In the genomic region with DNA sequence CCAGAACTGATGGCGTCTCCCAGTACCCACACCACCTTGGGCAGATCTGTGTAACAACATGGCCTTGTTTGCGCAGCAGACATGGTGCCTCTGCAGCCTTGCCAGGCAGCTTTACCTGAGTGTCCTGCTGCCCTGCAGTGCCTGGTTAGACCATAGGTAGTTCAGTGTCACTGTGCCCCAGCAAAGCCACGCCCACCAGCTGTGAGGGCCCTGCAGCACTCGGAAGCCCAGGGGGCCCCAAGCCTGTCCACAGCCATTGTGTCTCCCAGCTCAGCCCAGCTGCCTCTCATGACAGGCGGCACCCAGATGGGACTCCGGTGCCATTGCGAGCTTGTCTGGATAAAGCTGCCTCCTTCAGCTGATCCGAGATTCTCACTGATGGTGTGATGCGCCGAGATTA, we compare ENCODE assay signal across 10 mouse cellular contexts. TPM values are rescaled to one million over a fixed set of nuclear protein-coding genes. Genes with fewer than 3 reads are reported as not detected.
A peak's percentile ranks its signal among the peaks of the same experiment; 100 is the strongest.
DNase-seq lines count a peak whose midpoint lies in the region; ATAC-seq and TF ChIP-seq lines count a peak whose summit lies in the region.
"Had no signal": no experiment of that assay in that cellular context is flagged by ENCODE, and none has a peak within 500 bp of the region (broad histone marks: within the 10 kb centered on the region; RNA-seq: fewer than 3 reads in every experiment).

No protein-coding gene starts in this region.

- no peak overlapping the region for H3K4me2 ChIP-seq in heart, embryonic 15.5 days
- no peak overlapping the region for H3K4me2 ChIP-seq in embryonic facial prominence, embryonic 14.5 days (ENCODE audit: low read depth, low read length)
- no peak overlapping the region for H3K4me2 ChIP-seq in hindbrain, postnatal 0 days (ENCODE audit: low read depth, low read length)
- no peak overlapping the region for H3K4me2 ChIP-seq in midbrain, embryonic 15.5 days

- H3K9ac ChIP-seq in heart, embryonic 15.5 days = peak overlapping the region; percentile 28; the same call in 1 of the 2 replicates
- no peak overlapping the region for H3K9ac ChIP-seq in embryonic facial prominence, embryonic 14.5 days (ENCODE audit: low read depth, low read length)
- H3K9ac ChIP-seq in hindbrain, postnatal 0 days (replicated peaks; ENCODE audit: low read length) = no peak overlapping the region
- no peak overlapping the region for H3K9ac ChIP-seq in midbrain, embryonic 15.5 days

- H3K9me3 ChIP-seq in heart, embryonic 15.5 days (replicated peaks) = no peaks in the 10 kb centered on the region
- no peaks in the 10 kb centered on the region for H3K9me3 ChIP-seq in embryonic facial prominence, embryonic 14.5 days (ENCODE audit: control insufficient read depth, low read length)
- H3K9me3 ChIP-seq in hindbrain, postnatal 0 days (ENCODE audit: low read length) = no peaks in the 10 kb centered on the region
- H3K9me3 ChIP-seq in midbrain, embryonic 15.5 days = no peaks in the 10 kb centered on the region

- 55% methylated on average over 10 of the region's 10 CpGs for WGBS in heart, embryonic 15.5 days
- 41% methylated on average over 10 of the region's 10 CpGs for WGBS in embryonic facial prominence, embryonic 14.5 days
- WGBS in hindbrain, postnatal 0 days = 36% methylated on average over 10 of the region's 10 CpGs
- 28% methylated on average over 10 of the region's 10 CpGs for WGBS in midbrain, embryonic 15.5 days

- no peaks in the 10 kb centered on the region for H3K36me3 ChIP-seq in heart, embryonic 15.5 days
- H3K36me3 ChIP-seq in embryonic facial prominence, embryonic 14.5 days (ENCODE audit: control insufficient read depth, insufficient read depth, low read length) = no peaks in the 10 kb centered on the region
- no peaks in the 10 kb centered on the region for H3K36me3 ChIP-seq in hindbrain, postnatal 0 days (ENCODE audit: insufficient read depth, low read length)
- H3K36me3 ChIP-seq in midbrain, embryonic 15.5 days (replicated peaks) = no peaks in the 10 kb centered on the region

- H3K27me3 ChIP-seq in heart, embryonic 15.5 days = no peaks in the 10 kb centered on the region
- H3K27me3 ChIP-seq in embryonic facial prominence, embryonic 14.5 days (replicated peaks; ENCODE audit: control insufficient read depth, insufficient read depth, low read length) = no peaks in the 10 kb centered on the region
- H3K27me3 ChIP-seq in hindbrain, postnatal 0 days (ENCODE audit: insufficient read depth, low read length) = no peaks in the 10 kb centered on the region
- no peaks in the 10 kb centered on the region for H3K27me3 ChIP-seq in midbrain, embryonic 15.5 days (replicated peaks)

- TF ChIP-seq CTCF in hindbrain, postnatal 0 days (IDR thresholded peaks at IDR 0.05; ENCODE audit: low read depth) = no peak; the same call in 1 of the 2 replicates

- ATAC-seq in heart, embryonic 15.5 days (replicated peaks; ENCODE audit: insufficient number of reproducible peaks, insufficient read depth, low FRiP score, low read depth) = no peak
- no peak for ATAC-seq in embryonic facial prominence, embryonic 14.5 days (ENCODE audit: low read depth)
- ATAC-seq in hindbrain, postnatal 0 days = 0 out of 2 replicates have a peak, but pooled peaks have one; percentile 14
- ATAC-seq in midbrain, embryonic 15.5 days (replicated peaks) = no peak

- no peak overlapping the region for H3K4me3 ChIP-seq in heart, embryonic 15.5 days
- H3K4me3 ChIP-seq in embryonic facial prominence, embryonic 14.5 days (ENCODE audit: low read depth, low read length) = no peak overlapping the region
- no peak overlapping the region for H3K4me3 ChIP-seq in hindbrain, postnatal 0 days (ENCODE audit: low read length)
- no peak overlapping the region for H3K4me3 ChIP-seq in midbrain, embryonic 15.5 days

- DNase-seq in heart, adult 18-20 months = no peak
- DNase-seq in embryonic facial prominence, embryonic 14.5 days (ENCODE audit: low spot score) = peak; percentile 32
- peak; percentile 35 for DNase-seq in hindbrain, postnatal 0 days (ENCODE audit: low spot score)
- no peak for DNase-seq in urinary bladder, adult 18-20 months (ENCODE audit: low spot score in 2 of 2)
- no peak for DNase-seq in layer of hippocampus, postnatal 36 days
- DNase-seq in right cerebral cortex, postnatal 14 days = no peak
- DNase-seq: cerebellum, adult 11-12 months; thymus, adult 18-20 months had no signal

- H3K4me1 ChIP-seq in heart, embryonic 15.5 days (replicated peaks) = peaks cover 99% of the 10 kb centered on the region
- H3K4me1 ChIP-seq in embryonic facial prominence, embryonic 14.5 days (ENCODE audit: control insufficient read depth, insufficient read depth, low read length) = no peaks in the 10 kb centered on the region; the same call in 1 of the 2 replicates
- H3K4me1 ChIP-seq in hindbrain, postnatal 0 days (ENCODE audit: insufficient read depth, low read length) = 0 out of 2 replicates have a peak, but pooled peaks cover 3% of the 10 kb centered on the region
- H3K4me1 ChIP-seq in midbrain, embryonic 15.5 days = peaks cover 33% of the 10 kb centered on the region

- peak overlapping the region; percentile 10 for H3K27ac ChIP-seq in heart, embryonic 15.5 days
- H3K27ac ChIP-seq in embryonic facial prominence, embryonic 14.5 days (replicated peaks; ENCODE audit: low read depth, low read length) = no peak overlapping the region
- H3K27ac ChIP-seq in hindbrain, postnatal 0 days = no peak overlapping the region
- 0 out of 2 replicates have a peak overlapping the region, but pooled peaks have one; percentile 36 for H3K27ac ChIP-seq in midbrain, embryonic 15.5 days

RNA-seq across cellular contexts. Expression of gene Zfpm1, which starts 9.6 kb away (rescaled TPM):
- 3.8 and 3.9 TPM in 2 replicates for polyA plus RNA-seq in heart, embryonic 15.5 days (2015; fragmentation: Nextera tagmentation; extraction: Ambion mirVana)
- 10 to 100 TPM; 18.4 to 23.0 TPM for total RNA-seq in heart, adult 18-20 months (2021)
- polyA plus RNA-seq in embryonic facial prominence, embryonic 14.5 days (2014; fragmentation: Nextera tagmentation; extraction: Ambion mirVana) = 1.7 and 1.9 TPM in 2 replicates
- 28.0 and 37.6 TPM in 2 replicates for total RNA-seq in hindbrain, postnatal 0 days (2014; rRNA removed)
- 1.5 and 2.0 TPM in 2 replicates for polyA plus RNA-seq in hindbrain, postnatal 0 days (2015; fragmentation: Nextera tagmentation; extraction: Ambion mirVana)
- polyA plus RNA-seq in midbrain, embryonic 15.5 days (2015; fragmentation: Nextera tagmentation; extraction: Ambion mirVana) = 1.5 and 1.8 TPM in 2 replicates
- total RNA-seq in layer of hippocampus, postnatal 36 days (2021) = 10 to 100 TPM; 34.7 to 36.9 TPM

Comparison
In these comparisons a context has a peak if more than half of its experiments do, and no peak if none do; other contexts are left out.
1. H3K27ac ChIP-seq: peak in heart, embryonic 15.5 days (single experiment) and midbrain, embryonic 15.5 days (single experiment); none in embryonic facial prominence, embryonic 14.5 days (single experiment) and hindbrain, postnatal 0 days (single experiment).
2. DNase-seq: peak in embryonic facial prominence, embryonic 14.5 days (single experiment) and hindbrain, postnatal 0 days (single experiment); none in heart, adult 18-20 months (0 of 2), urinary bladder, adult 18-20 months (0 of 2), layer of hippocampus, postnatal 36 days (0 of 2) and right cerebral cortex, postnatal 14 days (single experiment).